9 mouse cellular contexts compared by ENCODE assay signal in the genomic region with DNA sequence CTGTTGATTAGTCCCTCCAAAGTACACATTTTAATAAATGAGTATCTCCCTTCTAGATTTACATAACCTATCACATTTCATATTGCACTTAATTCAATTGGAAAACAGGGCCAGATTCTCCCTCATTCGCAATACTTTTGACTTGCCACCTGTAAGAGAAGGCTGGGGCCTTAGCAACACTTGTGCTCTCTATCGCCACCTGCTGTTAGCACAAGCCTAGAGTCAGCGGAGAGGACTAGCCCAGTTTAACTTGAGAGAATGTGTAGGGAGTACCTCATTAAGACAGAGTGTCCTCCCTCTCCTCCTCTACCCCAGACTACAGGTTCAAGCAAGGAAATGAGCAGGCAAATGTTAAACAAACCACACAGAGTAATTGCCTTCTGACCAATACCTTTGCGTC. TPM values are rescaled to one million over a fixed set of nuclear protein-coding genes. Genes with fewer than 3 reads are reported as not detected.
DNase-seq lines count a peak whose midpoint lies in the region; ATAC-seq and TF ChIP-seq lines count a peak whose summit lies in the region.
"Had no signal": no experiment of that assay in that cellular context is flagged by ENCODE, and none has a peak within 500 bp of the region (broad histone marks: within the 10 kb centered on the region; RNA-seq: fewer than 3 reads in every experiment).

No protein-coding gene starts in this region.

- WGBS in bone marrow, adult 2 months: 29% methylated on average over 4 of the region's 4 CpGs
- WGBS in embryonic facial prominence, embryonic 15.5 days: 16% methylated on average over 4 of the region's 4 CpGs
- WGBS in heart, embryonic 13.5 days: 26% methylated on average over 4 of the region's 4 CpGs

- peak; percentile 77 for TF ChIP-seq CTCF in ES-Bruce4 (IDR thresholded peaks at IDR 0.05; ENCODE audit: low read depth, low read length)
- TF ChIP-seq CTCF in bone marrow, adult 2 months (IDR thresholded peaks at IDR 0.05; ENCODE audit: control insufficient read depth, insufficient read depth, low read length): peak; percentile 76

- H3K4me3 ChIP-seq in ES-Bruce4 (ENCODE audit: low read depth, low read length): no peak overlapping the region
- no peak overlapping the region for H3K4me3 ChIP-seq in bone marrow, adult 2 months (replicated peaks; ENCODE audit: control insufficient read depth, low read depth, low read length)
- no peak overlapping the region for H3K4me3 ChIP-seq in embryonic facial prominence, embryonic 15.5 days (replicated peaks)
- H3K4me3 ChIP-seq in heart, embryonic 13.5 days: no peak overlapping the region
- H3K4me3 ChIP-seq: limb, embryonic 12.5 days had no signal

- H3K36me3 ChIP-seq in ES-Bruce4 (ENCODE audit: control insufficient read depth, insufficient read depth, low read length, poor library complexity, severe bottlenecking): no peaks in the 10 kb centered on the region
- H3K36me3 ChIP-seq in embryonic facial prominence, embryonic 15.5 days: no peaks in the 10 kb centered on the region
- no peaks in the 10 kb centered on the region for H3K36me3 ChIP-seq in heart, embryonic 13.5 days
- H3K36me3 ChIP-seq: limb, embryonic 12.5 days had no signal

- peak overlapping the region; percentile 73 for H3K27ac ChIP-seq in ES-Bruce4 (ENCODE audit: insufficient read depth, low read length)
- no peak overlapping the region for H3K27ac ChIP-seq in bone marrow, adult 2 months (ENCODE audit: control insufficient read depth, insufficient read depth, low read depth, low read length, poor library complexity)
- peak overlapping the region; percentile 55; the same call in 1 of the 2 replicates for H3K27ac ChIP-seq in embryonic facial prominence, embryonic 15.5 days (replicated peaks)
- H3K27ac ChIP-seq in heart, embryonic 13.5 days (replicated peaks): peak overlapping the region; percentile 45; the same call in 1 of the 2 replicates
- H3K27ac ChIP-seq: limb, embryonic 12.5 days had no signal

- peak; percentile 59 for DNase-seq in layer of hippocampus, adult 9-10 months (ENCODE audit: low spot score)
- DNase-seq in right cerebral cortex, postnatal 14 days: peak; percentile 88
- DNase-seq in urinary bladder, postnatal 14 days (ENCODE audit: low spot score): peak; percentile 90

- H3K9ac ChIP-seq in ES-Bruce4 (ENCODE audit: low read depth, poor library complexity, severe bottlenecking): no peak overlapping the region
- H3K9ac ChIP-seq in embryonic facial prominence, embryonic 15.5 days: no peak overlapping the region
- H3K9ac ChIP-seq in heart, embryonic 13.5 days: no peak overlapping the region
- H3K9ac ChIP-seq: limb, embryonic 12.5 days had no signal

- H3K27me3 ChIP-seq in ES-Bruce4 (ENCODE audit: control insufficient read depth, insufficient read depth, low read length, poor library complexity, severe bottlenecking): no peaks in the 10 kb centered on the region
- no peaks in the 10 kb centered on the region for H3K27me3 ChIP-seq in embryonic facial prominence, embryonic 15.5 days
- H3K27me3 ChIP-seq in heart, embryonic 13.5 days (replicated peaks): no peaks in the 10 kb centered on the region

- TF ChIP-seq EP300 in ES-Bruce4 (IDR thresholded peaks at IDR 0.05; ENCODE audit: insufficient read depth, low read depth, low read length): no peak

- H3K9me3 ChIP-seq in ES-Bruce4 (replicated peaks; ENCODE audit: control insufficient read depth, insufficient read depth, low read length, poor library complexity, severe bottlenecking): no peaks in the 10 kb centered on the region
- no peaks in the 10 kb centered on the region for H3K9me3 ChIP-seq in embryonic facial prominence, embryonic 15.5 days (replicated peaks)
- no peaks in the 10 kb centered on the region for H3K9me3 ChIP-seq in heart, embryonic 13.5 days
- H3K9me3 ChIP-seq: limb, embryonic 12.5 days had no signal

- no peak for TF ChIP-seq POLR2A in ES-Bruce4 (IDR thresholded peaks at IDR 0.05; ENCODE audit: insufficient read depth, low read length)
- no peak for TF ChIP-seq POLR2A in bone marrow, adult 2 months (IDR thresholded peaks at IDR 0.05; ENCODE audit: borderline replicate concordance, control insufficient read depth, low read depth, low read length)

- peaks cover 3% of the 10 kb centered on the region for H3K4me1 ChIP-seq in ES-Bruce4 (ENCODE audit: control insufficient read depth, insufficient read depth, low read length)
- H3K4me1 ChIP-seq in bone marrow, adult 2 months (ENCODE audit: control insufficient read depth, insufficient read depth, low read length): no peaks in the 10 kb centered on the region
- peaks cover 33% of the 10 kb centered on the region; the same call in 1 of the 2 replicates for H3K4me1 ChIP-seq in embryonic facial prominence, embryonic 15.5 days
- H3K4me1 ChIP-seq in heart, embryonic 13.5 days: peaks cover 46% of the 10 kb centered on the region

- no peak overlapping the region for H3K4me2 ChIP-seq in embryonic facial prominence, embryonic 15.5 days (replicated peaks)
- no peak overlapping the region for H3K4me2 ChIP-seq in heart, embryonic 13.5 days
- H3K4me2 ChIP-seq: limb, embryonic 12.5 days had no signal

- no peak for ATAC-seq in embryonic facial prominence, embryonic 15.5 days (ENCODE audit: insufficient number of reproducible peaks, low FRiP score, low TSS enrichment, low read depth)
- no peak for ATAC-seq in heart, embryonic 13.5 days (ENCODE audit: extremely low read depth, insufficient number of reproducible peaks, low FRiP score, low TSS enrichment)
- ATAC-seq in megakaryocyte, adult 5-6 weeks (ENCODE audit: poor library complexity, severe bottlenecking): peak; percentile 62

RNA-seq across cellular contexts. Expression of a gene that starts 4.1 kb away (rescaled TPM):
- 64.9 and 65.2 TPM in 2 replicates for polyA plus RNA-seq in ES-Bruce4 (2011; ENCODE audit: insufficient read depth, insufficient read length, low read depth, missing spikeins)
- polyA plus RNA-seq in bone marrow, adult 2 months (2011; ENCODE audit: insufficient read depth, insufficient read length, low replicate concordance, missing spikeins): 13.0 and 21.3 TPM in 2 replicates
- polyA plus RNA-seq in embryonic facial prominence, embryonic 15.5 days (2015; fragmentation: Nextera tagmentation; extraction: Ambion mirVana): 21.8 and 22.3 TPM in 2 replicates
- 35.6 and 36.8 TPM in 2 replicates for polyA plus RNA-seq in heart, embryonic 13.5 days (2015; fragmentation: Nextera tagmentation; extraction: Ambion mirVana)
- 0.36 TPM in 1 of 2 replicates, not detected in the other for total RNA-seq in megakaryocyte, adult 5-6 weeks (2015)
- 0.12 TPM in 1 of 2 replicates, not detected in the other for total RNA-seq in megakaryocyte, adult 5-6 weeks (2017)
